Mouse (Mus musculus) lung, adult 2 months (tissue): ENCODE data around the gene Tac4.

ENCODE experiments used
- CTCF ChIP-seq: fragments of 200-500 bp; IDR thresholded peaks from 2 replicates; pipeline ENCODE4 v1.5.1; 2011; ENCODE audit warnings: mild to moderate bottlenecking, low read length, control low read depth; ENCODE audit not compliant: insufficient read depth
- POLR2A ChIP-seq: fragments of 200-500 bp; IDR thresholded peaks from 2 replicates; pipeline ENCODE4 v1.6.1; 2011; ENCODE audit warnings: low read depth, mild to moderate bottlenecking, control low read depth, low read length, borderline replicate concordance; ENCODE audit errors: extremely low read depth

DNA sequence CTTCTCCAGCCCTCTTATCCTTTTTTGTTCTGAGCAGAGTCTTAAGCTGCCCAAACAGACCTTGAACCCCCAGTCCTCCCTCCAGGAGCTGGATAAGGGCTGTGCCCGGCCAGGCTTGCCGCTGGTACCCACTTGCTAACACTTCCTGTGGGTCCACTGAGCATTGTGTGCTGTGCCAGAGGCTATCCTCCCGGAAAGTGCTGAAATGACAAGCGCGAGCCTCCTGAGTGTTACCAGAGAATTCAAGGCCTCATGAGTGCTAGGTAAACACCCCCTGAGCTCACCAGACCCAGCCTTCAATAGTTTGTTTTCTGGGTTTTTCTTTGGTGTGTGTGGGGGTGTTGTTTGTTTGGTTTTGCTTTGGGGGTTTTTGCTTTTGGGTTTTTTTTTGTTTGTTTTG is 33.9 kb upstream of the Tac4 start:
- TF ChIP-seq CTCF (no peak), POLR2A (no peak)
